Mouse (Mus musculus) CH12.LX (cell line): ENCODE results near the gene Slc9a1. TPM values are rescaled to one million over a fixed set of nuclear protein-coding genes. Genes with fewer than 3 reads are reported as not detected.

ENCODE experiments used
- DNase-seq: peaks from one replicate; pipeline ENCODE4 v3.0.0-alpha.2; 2013; ENCODE audit errors: extremely low read depth
- H3K27ac ChIP-seq: 2 replicates; pipeline ENCODE4 v1.5.1; 2012; ENCODE audit warnings: low read depth, mild to moderate bottlenecking, control low read depth, moderate library complexity; ENCODE audit not compliant: insufficient read depth
- H3K27me3 ChIP-seq: replicated peaks from 2 replicates; pipeline ENCODE3; 2012; ENCODE audit warnings: inconsistent platforms
- H3K36me3 ChIP-seq, 2 experiments: replicated peaks in 1 of 2; 2 replicates each; pipeline versions ENCODE3 to v1.6.1; 2012; ENCODE audit warnings: inconsistent platforms in 1 of 2, low read length in 1 of 2, mild to moderate bottlenecking in 1 of 2, mixed read lengths in 1 of 2, moderate library complexity in 1 of 2; ENCODE audit not compliant: control insufficient read depth in 1 of 2, insufficient read depth in 1 of 2
- H3K4me1 ChIP-seq, 2 experiments: 2 replicates each; pipeline ENCODE4 v1.6.1; 2012; ENCODE audit warnings: inconsistent platforms in 1 of 2, moderate library complexity in 1 of 2; ENCODE audit not compliant: insufficient read depth in 2 of 2, control insufficient read depth in 1 of 2
- H3K4me2 ChIP-seq: 2 replicates; pipeline ENCODE4 v1.6.1; 2012; ENCODE audit warnings: low read depth, mild to moderate bottlenecking, control low read depth; ENCODE audit not compliant: poor library complexity, insufficient read depth, severe bottlenecking
- H3K4me3 ChIP-seq, 3 experiments: fragments of 150-350 bp in 1 of 3; sonication (generic) in 1 of 3; replicated peaks in 1 of 3; 2 replicates each; pipeline versions ENCODE3 to v1.5.1; 2011 to 2012; ENCODE audit warnings: low read depth in 2 of 3, low read length in 2 of 3, mild to moderate bottlenecking in 2 of 3, moderate library complexity in 2 of 3, control low read depth in 1 of 3, improper control_type of control experiment in 1 of 3, inconsistent platforms in 1 of 3, mixed read lengths in 1 of 3; ENCODE audit not compliant: poor library complexity in 1 of 3
- H3K79me2 ChIP-seq: replicated peaks from 2 replicates; pipeline ENCODE4 v1.6.1; 2012; ENCODE audit warnings: mild to moderate bottlenecking, moderate library complexity; ENCODE audit not compliant: control insufficient read depth, poor library complexity, insufficient read depth, severe bottlenecking; ENCODE audit errors: extremely low read depth
- H3K9ac ChIP-seq: 2 replicates; pipeline ENCODE4 v1.6.1; 2012; ENCODE audit warnings: low read depth, mild to moderate bottlenecking, control low read depth, moderate library complexity; ENCODE audit not compliant: insufficient read depth
- H3K9me3 ChIP-seq: replicated peaks from 2 replicates; pipeline ENCODE3; 2012; ENCODE audit warnings: low read length, inconsistent platforms, mixed read lengths
- BHLHE40 ChIP-seq: IDR thresholded peaks from 2 replicates; pipeline ENCODE4 v1.6.1; 2011; ENCODE audit warnings: mild to moderate bottlenecking, low read depth, low read length, improper control_type of control experiment
- CHD2 ChIP-seq: IDR thresholded peaks from 2 replicates; pipeline ENCODE4 v1.6.1; 2011; ENCODE audit warnings: low read length, improper control_type of control experiment
- E2F4 ChIP-seq: IDR thresholded peaks from 2 replicates; pipeline ENCODE4 v1.6.1; 2011; ENCODE audit warnings: low read depth, low read length, improper control_type of control experiment; ENCODE audit not compliant: insufficient replicate concordance
- ELF1 ChIP-seq: IDR thresholded peaks from 2 replicates; pipeline ENCODE4 v1.6.1; 2014; ENCODE audit warnings: low read depth, mild to moderate bottlenecking, inconsistent platforms, low read length, improper control_type of control experiment
- HCFC1 ChIP-seq: IDR thresholded peaks from 2 replicates; pipeline ENCODE4 v1.6.1; 2012; ENCODE audit warnings: low read depth, mild to moderate bottlenecking, inconsistent platforms, low read length, improper control_type of control experiment
- IRF4 ChIP-seq: IDR thresholded peaks from 2 replicates; pipeline ENCODE4 v1.6.1; 2014; ENCODE audit warnings: low read depth, mild to moderate bottlenecking, inconsistent platforms, low read length, improper control_type of control experiment
- KAT2A ChIP-seq: IDR thresholded peaks from 2 replicates; pipeline ENCODE4 v1.6.1; 2012; ENCODE audit warnings: low read length, improper control_type of control experiment, inconsistent platforms; ENCODE audit not compliant: insufficient replicate concordance
- MAFK ChIP-seq: IDR thresholded peaks from 2 replicates; pipeline ENCODE4 v1.6.1; 2011; ENCODE audit warnings: low read length, improper control_type of control experiment; ENCODE audit not compliant: insufficient replicate concordance
- MAZ ChIP-seq: IDR thresholded peaks from 2 replicates; pipeline ENCODE4 v1.6.1; 2012; ENCODE audit warnings: low read depth, mild to moderate bottlenecking, inconsistent platforms, low read length, improper control_type of control experiment, moderate library complexity
- PAX5 ChIP-seq: IDR thresholded peaks from 2 replicates; pipeline ENCODE4 v1.6.1; 2012; ENCODE audit warnings: low read length, inconsistent platforms, mixed read lengths
- POLR2A ChIP-seq: IDR thresholded peaks from 2 replicates; pipeline ENCODE4 v1.6.1; 2011; ENCODE audit warnings: low read depth, mild to moderate bottlenecking, improper control_type of control experiment, low read length
- RCOR1 ChIP-seq: conservative IDR thresholded peaks from 2 replicates; pipeline ENCODE4 v1.6.1; 2012; ENCODE audit warnings: low read depth, mild to moderate bottlenecking, inconsistent platforms, low read length, improper control_type of control experiment
- SMC3 ChIP-seq: IDR thresholded peaks from 2 replicates; pipeline ENCODE4 v1.6.1; 2011; ENCODE audit warnings: low read depth, low read length, improper control_type of control experiment
- TCF12 ChIP-seq: IDR thresholded peaks from 2 replicates; pipeline ENCODE4 v1.6.1; 2014; ENCODE audit warnings: low read depth, mild to moderate bottlenecking, inconsistent platforms, low read length, improper control_type of control experiment
- USF1 ChIP-seq: IDR thresholded peaks from 2 replicates; pipeline ENCODE4 v1.6.1; 2014; ENCODE audit warnings: low read depth, mild to moderate bottlenecking, inconsistent platforms, low read length, improper control_type of control experiment
- dilution Hi-C: fragments of 300-500 bp; cut with MboI; formaldehyde crosslinking; loops from 2 replicates; pipeline ENCODE4 v1.14.3; 2020; ENCODE audit warnings: low sequenced_read_pairs; ENCODE audit not compliant: extremely low pct_unique_long_range_greater_than_20kb, extremely low pct_ligation_motif_present
- in situ Hi-C: fragments of 300-500 bp; cut with MboI; formaldehyde crosslinking; loops from 3 replicates; pipeline ENCODE4 v1.14.3; 2019; ENCODE audit warnings: low sequenced_read_pairs, low pct_ligation_motif_present, low pct_unique_long_range_greater_than_20kb, mixed read lengths
- polyA plus RNA-seq: library from polyadenylated mRNA; unstranded; fragments of >175 nt; gene quantifications from 2 replicates; pipeline ENCODE4 v1.2.1, GENCODE M21; 2012; ENCODE audit warnings: low read depth; ENCODE audit not compliant: insufficient read length
- total RNA-seq, 2 experiments: library from RNA; depleted of rRNA; stranded (reverse); fragments of 300-350 nt in 1 of 2; fragments of >200 nt in 1 of 2; gene quantifications; 2 replicates each; pipeline ENCODE4 v1.2.3; 2012 to 2014

Gene Slc9a1
- total and polyA plus RNA-seq, 3 experiments = 0.66 to 16.7 (median 4.7) TPM

DNA sequence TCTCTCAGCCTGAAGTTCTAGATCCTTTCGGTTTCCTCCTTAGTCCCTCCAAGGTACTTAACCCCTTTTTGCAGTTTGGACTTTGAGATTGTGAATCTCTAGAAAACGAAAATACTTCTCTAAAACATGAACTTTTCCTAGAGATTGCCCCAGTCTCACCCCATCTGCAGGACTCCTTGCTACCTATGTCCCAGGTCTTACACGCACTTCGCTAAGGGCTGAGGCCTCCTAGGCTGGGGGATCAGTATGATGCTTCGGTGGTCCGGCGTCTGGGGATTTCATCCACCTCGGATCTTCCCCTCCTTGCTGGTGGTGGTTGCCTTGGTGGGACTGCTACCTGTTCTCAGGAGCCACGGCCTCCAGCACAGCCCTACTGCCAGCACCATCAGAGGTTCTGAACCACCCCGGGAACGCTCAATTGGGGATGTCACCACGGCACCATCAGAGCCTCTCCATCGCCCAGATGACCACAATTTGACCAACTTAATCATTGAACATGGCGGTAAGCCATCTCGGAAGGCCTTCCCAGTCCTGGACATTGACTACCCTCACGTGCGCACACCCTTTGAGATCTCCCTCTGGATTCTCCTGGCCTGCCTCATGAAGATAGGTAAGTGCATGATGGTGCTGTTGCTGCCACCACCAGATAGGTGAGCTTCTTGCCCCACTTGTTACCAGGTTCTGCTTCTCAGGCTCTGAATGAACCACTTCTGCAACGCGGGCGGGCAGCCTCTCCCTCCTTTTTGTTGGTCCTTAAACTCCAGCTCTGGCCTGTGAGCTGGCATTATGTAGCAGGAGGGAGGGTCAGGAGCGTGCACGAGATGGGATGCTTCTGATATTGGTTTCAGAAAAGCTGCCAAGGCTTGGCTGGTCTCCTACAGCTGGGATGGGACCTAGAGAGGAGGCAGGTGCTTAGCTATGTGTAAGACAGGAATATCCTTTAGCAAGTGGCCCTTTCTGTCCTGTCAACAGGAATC, 1.1 kb downstream of the Slc9a1 start:
- dilution Hi-C loops (no loop called here), in situ Hi-C loops (no loop called here)
- DNase-seq = no peak
- Histone ChIP-seq H3K4me3 (peak overlapping the region; percentile 71 to 85 (median 82)), H3K4me2 (peak overlapping the region; percentile 93), H3K36me3 (peaks cover 4 to 26% of the 10 kb centered on the region in 2 experiments), H3K9ac (peak overlapping the region; percentile 92), H3K9me3 (peaks cover 5% of the 10 kb centered on the region), H3K4me1 (peaks cover 12 to 44% of the 10 kb centered on the region in 2 experiments; a peak in 3 of 4 replicates), H3K27ac (no peak overlapping the region), H3K79me2 (peaks cover 38% of the 10 kb centered on the region), H3K27me3 (no peaks in the 10 kb centered on the region)
- TF ChIP-seq KAT2A (no peak), BHLHE40 (0 out of 2 replicates have a peak, but pooled peaks have one; percentile 15)

DNA sequence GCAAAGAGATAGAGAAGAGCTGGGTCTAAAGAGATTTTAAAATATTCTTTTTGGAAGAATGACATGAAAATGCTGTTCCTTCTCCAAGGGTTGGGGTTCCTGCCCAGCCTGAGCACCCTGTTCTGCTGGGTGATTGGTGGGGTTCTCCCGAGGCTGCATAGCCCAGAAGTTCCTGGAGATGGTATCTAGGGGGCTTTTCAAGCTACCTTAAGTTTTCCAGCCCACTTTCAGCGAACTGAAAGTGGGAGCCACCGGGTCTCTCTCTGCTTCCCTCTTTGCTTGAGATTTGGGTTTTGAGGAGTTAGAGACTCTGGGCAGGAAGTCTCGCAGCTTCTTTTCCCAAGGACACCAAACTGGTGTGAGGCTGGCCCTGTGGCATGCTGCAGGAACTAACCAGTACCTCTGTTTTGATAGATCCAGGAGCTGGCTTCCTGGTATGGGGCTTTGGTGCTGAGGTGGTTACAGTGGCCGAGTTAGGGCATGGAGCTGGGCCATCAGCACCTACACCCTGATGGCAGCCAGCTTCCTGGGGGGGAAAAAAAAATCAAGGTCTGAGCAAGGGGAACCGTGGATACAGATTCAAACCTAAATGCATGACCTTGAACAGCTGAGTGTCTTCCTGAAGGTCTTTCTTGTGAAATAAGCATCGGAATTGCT, 2.2 kb downstream of the Slc9a1 start:
- in situ Hi-C loops = no loop called here
- H3K27me3 ChIP-seq = no peaks in the 10 kb centered on the region
- dilution Hi-C loops = no loop called here
- H3K9ac ChIP-seq = peak overlapping the region; percentile 92
- no peak for DNase-seq
- H3K9me3 ChIP-seq = peaks cover 5% of the 10 kb centered on the region
- peaks cover 5 to 33% of the 10 kb centered on the region in 2 experiments for H3K36me3 ChIP-seq
- H3K4me2 ChIP-seq = peak overlapping the region; percentile 93
- TF ChIP-seq IRF4 (no peak), KAT2A (no peak), ELF1 (no peak), SMC3 (no peak), MAFK (no peak), PAX5 (no peak), CHD2 (no peak), TCF12 (no peak), MAZ (no peak), POLR2A (no peak), E2F4 (no peak), USF1 (no peak), RCOR1 (no peak), HCFC1 (no peak), BHLHE40 (no peak)
- peaks cover 16 to 55% of the 10 kb centered on the region in 2 experiments; a peak in 3 of 4 replicates for H3K4me1 ChIP-seq
- peak overlapping the region; percentile 71 to 85 (median 82) for H3K4me3 ChIP-seq
- no peak overlapping the region for H3K27ac ChIP-seq
- H3K79me2 ChIP-seq = peaks cover 39% of the 10 kb centered on the region
